Mouse (Mus musculus) small intestine, adult 2 months (tissue): Measurements from ENCODE around the gene Cd28. TPM values are rescaled to one million over a fixed set of nuclear protein-coding genes. Genes with fewer than 3 reads are reported as not detected.
"Not testable (repeated sequence)": the region's sequence is repeated elsewhere in the genome, so short reads cannot be mapped to it uniquely, and the experiment has no call there.

Source experiments
- H3K27ac ChIP-seq: fragments of 200-500 bp; 2 replicates; pipeline ENCODE4 v1.5.1; 2012; ENCODE audit warnings: low read depth, low read length, control low read depth, inconsistent platforms; ENCODE audit not compliant: insufficient read depth
- H3K27me3 ChIP-seq: fragments of 200-500 bp; 2 replicates; pipeline ENCODE4 v1.6.1; 2012; ENCODE audit warnings: mild to moderate bottlenecking, moderate library complexity, low read length, inconsistent platforms; ENCODE audit not compliant: control insufficient read depth, insufficient read depth
- H3K36me3 ChIP-seq: fragments of 200-500 bp; 2 replicates; pipeline ENCODE4 v1.6.1; 2012; ENCODE audit warnings: mild to moderate bottlenecking, low read length, control low read depth, inconsistent platforms; ENCODE audit not compliant: control insufficient read depth, insufficient read depth
- H3K4me1 ChIP-seq: fragments of 200-500 bp; 2 replicates; pipeline ENCODE4 v1.6.1; 2012; ENCODE audit warnings: low read length, inconsistent platforms, mixed read lengths; ENCODE audit not compliant: control insufficient read depth, insufficient read depth, insufficient read length
- H3K4me3 ChIP-seq: fragments of 200-500 bp; 2 replicates; pipeline ENCODE4 v1.5.1; 2012; ENCODE audit warnings: low read depth, mild to moderate bottlenecking, control low read depth, inconsistent platforms, low read length, moderate library complexity
- CTCF ChIP-seq: fragments of 200-500 bp; IDR thresholded peaks from 2 replicates; pipeline ENCODE4 v1.5.1; 2012; ENCODE audit warnings: low read depth, mild to moderate bottlenecking, control low read depth, inconsistent platforms, low read length, moderate library complexity, mixed read lengths; ENCODE audit not compliant: insufficient replicate concordance, insufficient read length; ENCODE audit errors: extremely low read depth
- POLR2A ChIP-seq: fragments of 200-500 bp; IDR thresholded peaks from 2 replicates; pipeline ENCODE4 v1.6.1; 2012; ENCODE audit warnings: low read depth, mild to moderate bottlenecking, control low read depth, inconsistent platforms, low read length, moderate library complexity
- WGBS: fragments of 180-500 bp; shearing (Covaris S2); methylation state at CpG from one replicate; pipeline ENCODE4 v1.1.7; 2018; 5-methylcytosine and 5-hydroxymethylcytosine counted together
- polyA plus RNA-seq: library from polyadenylated mRNA; depleted of rRNA; stranded (reverse); fragments of >200 nt; gene quantifications from 2 replicates; pipeline ENCODE4 v1.2.3, GENCODE M21; 2012

The Cd28 gene
- polyA plus RNA-seq, 1 experiment: 0.65 TPM

DNA sequence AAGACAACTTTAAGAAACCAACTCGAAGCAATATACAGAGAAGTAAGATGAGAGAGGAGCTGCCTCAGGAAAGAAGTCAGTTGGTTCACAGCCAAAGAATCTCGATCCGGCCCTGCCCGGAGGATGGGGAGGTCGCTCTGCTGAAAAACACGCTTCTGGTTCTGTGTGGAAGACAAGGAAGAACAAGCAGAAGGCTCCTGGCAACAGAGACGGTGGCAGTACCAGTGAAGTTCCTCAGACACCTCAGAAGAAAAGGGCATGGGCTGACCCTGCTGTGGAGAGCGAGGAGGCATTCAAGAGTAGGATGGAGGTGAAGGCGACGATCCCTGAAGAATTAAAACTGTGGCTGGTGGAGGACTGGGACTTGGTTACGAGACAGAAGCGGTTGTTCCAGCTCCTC is 92.6 kb downstream of the Cd28 start:
- Histone ChIP-seq H3K27ac (no peak overlapping the region), H3K27me3 (no peaks in the 10 kb centered on the region), H3K36me3 (no peaks in the 10 kb centered on the region), H3K4me3 (no peak overlapping the region), H3K4me1 (peaks cover 1% of the 10 kb centered on the region; the same call in 1 of the 2 replicates)
- TF ChIP-seq CTCF: no peak
- no peak for TF ChIP-seq POLR2A
- WGBS: 85% methylated on average over 12 of the region's 12 CpGs

- Histone ChIP-seq H3K4me1 (peaks cover 1% of the 10 kb centered on the region; the same call in 1 of the 2 replicates), H3K36me3 (no peaks in the 10 kb centered on the region), H3K27me3 (no peaks in the 10 kb centered on the region), H3K4me3 (no peak overlapping the region), H3K27ac (no peak overlapping the region)
- TF ChIP-seq POLR2A: no peak
- TF ChIP-seq CTCF: no peak
These were observed 94.2 kb downstream of the Cd28 start for GRCm38 (mm10) chr1:60810821-60811220.

- no peak for TF ChIP-seq POLR2A
- no peak for TF ChIP-seq CTCF
- peaks cover 1% of the 10 kb centered on the region; the same call in 1 of the 2 replicates for H3K4me1 ChIP-seq
- WGBS: 39% methylated on average over 1 of the region's 1 CpGs
- H3K36me3 ChIP-seq: no peaks in the 10 kb centered on the region
- H3K27ac ChIP-seq: no peak overlapping the region
- no peak overlapping the region for H3K4me3 ChIP-seq
- H3K27me3 ChIP-seq: no peaks in the 10 kb centered on the region
These were observed 95.4 kb downstream of the Cd28 start for GRCm38 (mm10) chr1:60811998-60812397.

DNA sequence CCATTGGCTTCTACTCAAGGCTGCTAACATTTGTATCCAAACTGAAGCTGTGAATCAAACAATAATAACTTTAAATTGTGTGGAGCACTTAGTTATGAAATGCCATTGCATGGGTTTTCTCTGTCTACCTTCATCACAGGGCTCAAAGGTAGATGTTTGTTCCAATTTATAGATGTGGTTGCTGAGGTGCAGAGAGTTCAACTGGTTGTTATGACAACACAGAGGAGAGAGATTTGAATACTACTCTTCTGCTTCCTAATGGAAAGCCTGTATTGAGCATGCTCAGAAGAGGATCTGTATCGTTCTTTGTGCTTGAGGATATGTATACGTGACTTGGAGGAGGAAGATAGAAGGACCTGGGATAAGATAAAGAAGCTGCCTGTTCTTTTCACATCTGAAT is 96.8 kb downstream of the Cd28 start:
- TF ChIP-seq CTCF: no peak
- no peak for TF ChIP-seq POLR2A
- Histone ChIP-seq H3K36me3 (no peaks in the 10 kb centered on the region), H3K27ac (no peak overlapping the region), H3K27me3 (no peaks in the 10 kb centered on the region), H3K4me3 (no peak overlapping the region), H3K4me1 (peaks cover 1% of the 10 kb centered on the region; the same call in 1 of the 2 replicates)
- WGBS: 92% methylated on average over 2 of the region's 2 CpGs

- H3K4me1 ChIP-seq: peaks cover 1% of the 10 kb centered on the region; the same call in 1 of the 2 replicates
- no peak overlapping the region for H3K27ac ChIP-seq
- TF ChIP-seq POLR2A: no peak
- TF ChIP-seq CTCF: no peak
- 94% methylated on average over 6 of the region's 6 CpGs for WGBS
- H3K4me3 ChIP-seq: no peak overlapping the region
- H3K36me3 ChIP-seq: no peaks in the 10 kb centered on the region
- H3K27me3 ChIP-seq: no peaks in the 10 kb centered on the region
These were observed 99.3 kb downstream of the Cd28 start for GRCm38 (mm10) chr1:60815912-60816311.

- not testable (repeated sequence) for H3K36me3 ChIP-seq, H3K4me1 ChIP-seq, H3K4me3 ChIP-seq, H3K27ac ChIP-seq, H3K27me3 ChIP-seq
- WGBS: 61% methylated on average over 4 of the region's 4 CpGs
These were observed 101.9 kb downstream of the Cd28 start for GRCm38 (mm10) chr1:60818491-60818890.

DNA sequence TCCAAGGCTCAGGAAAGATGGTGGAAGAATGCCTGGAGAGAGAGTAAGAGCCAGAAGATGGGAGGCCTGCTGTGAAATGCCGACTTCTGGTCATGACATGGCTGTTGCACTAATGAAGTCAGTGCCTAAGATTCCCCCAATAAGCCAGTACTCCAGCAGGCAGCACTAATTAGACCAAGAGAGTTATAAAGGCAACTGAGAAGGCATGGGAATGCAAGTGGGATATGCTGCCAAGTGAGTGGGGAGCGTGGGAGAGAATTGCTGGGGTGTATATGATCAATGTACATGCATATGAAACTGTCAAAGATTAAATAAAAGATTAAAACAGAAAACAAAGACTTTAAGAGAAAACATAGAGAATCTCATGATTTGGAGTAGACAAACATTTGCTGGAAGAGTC is 103.4 kb downstream of the Cd28 start:
- H3K36me3 ChIP-seq: no peaks in the 10 kb centered on the region
- TF ChIP-seq POLR2A: no peak
- TF ChIP-seq CTCF: no peak
- H3K27ac ChIP-seq: no peak overlapping the region
- H3K4me1 ChIP-seq: peaks cover 3% of the 10 kb centered on the region; the same call in 1 of the 2 replicates
- 95% methylated on average over 2 of the region's 2 CpGs for WGBS
- H3K27me3 ChIP-seq: no peaks in the 10 kb centered on the region
- H3K4me3 ChIP-seq: no peak overlapping the region

DNA sequence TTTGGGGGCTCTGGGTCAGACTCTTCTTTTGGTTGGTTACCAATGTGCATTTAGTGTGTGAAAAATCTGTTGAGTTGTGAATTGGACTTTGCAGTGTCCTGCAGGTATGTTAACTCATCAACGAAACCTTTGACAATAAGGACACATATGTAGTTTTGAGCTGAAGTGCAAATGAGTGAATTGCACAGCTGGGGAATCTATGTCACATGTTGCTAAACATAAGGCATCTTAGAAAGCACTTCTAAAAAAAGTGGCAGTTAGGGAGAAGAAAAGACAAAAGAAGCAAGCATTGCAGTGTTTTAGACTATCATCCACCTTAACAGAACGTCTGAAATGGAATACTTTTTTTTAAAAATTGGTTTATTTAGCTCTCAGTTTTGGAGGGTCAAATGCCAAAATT is 104.4 kb downstream of the Cd28 start:
- Histone ChIP-seq H3K27me3 (no peaks in the 10 kb centered on the region), H3K4me1 (peaks cover 3% of the 10 kb centered on the region; the same call in 1 of the 2 replicates), H3K27ac (no peak overlapping the region), H3K36me3 (no peaks in the 10 kb centered on the region), H3K4me3 (no peak overlapping the region)
- no peak for TF ChIP-seq CTCF
- TF ChIP-seq POLR2A: no peak
- 83% methylated on average over 2 of the region's 2 CpGs for WGBS
